Mouse (Mus musculus): ENCODE data around the gene Hcfc1r1.
A peak's percentile ranks its signal among the peaks of the same experiment; 100 is the strongest.

DNA sequence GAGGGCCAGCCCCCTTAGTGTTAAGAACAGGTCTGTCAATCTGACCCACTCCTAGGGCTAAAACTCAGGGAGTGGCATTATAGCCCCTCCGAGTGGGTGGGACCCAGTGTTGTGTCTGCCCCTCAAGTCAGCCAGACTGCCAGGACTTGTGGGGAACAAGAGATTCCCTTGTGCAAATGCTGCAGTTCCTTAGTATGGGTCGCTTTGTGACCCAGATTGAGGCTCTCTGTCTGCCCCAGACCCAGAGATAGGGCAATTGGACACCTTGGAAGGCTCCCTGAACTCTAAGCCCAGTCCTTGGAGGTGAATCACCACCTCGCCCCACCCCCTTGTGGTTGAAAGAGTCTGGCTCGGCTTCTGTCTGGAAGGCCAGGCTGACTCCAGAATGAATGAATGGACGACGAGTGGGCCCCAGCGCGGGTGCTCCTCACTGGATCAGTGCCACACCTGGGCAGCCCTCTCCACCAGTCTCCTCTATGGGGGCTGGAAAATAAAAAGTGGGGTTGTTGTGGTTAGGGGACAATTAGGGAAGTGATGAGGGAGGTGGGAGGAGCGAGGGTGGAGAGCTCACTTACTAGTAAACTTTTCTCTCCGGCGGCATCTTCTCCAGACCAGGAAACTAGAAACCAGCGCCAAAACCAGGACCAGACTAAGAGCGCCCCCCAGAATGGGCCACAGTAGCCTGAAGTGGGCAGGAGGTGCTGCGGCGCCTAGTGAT, 2.3 kb downstream of the Hcfc1r1 start:
- TF ChIP-seq CTCF (IDR thresholded peaks at IDR 0.05; ENCODE audit: low read depth) (peak; percentile 54), EP300 (optimal IDR thresholded peaks at IDR 0.05) (no peak)

Measured in stomach, postnatal 0 days (tissue).